Comparison of ENCODE assay signal across 21 mouse cellular contexts in the genomic region with DNA sequence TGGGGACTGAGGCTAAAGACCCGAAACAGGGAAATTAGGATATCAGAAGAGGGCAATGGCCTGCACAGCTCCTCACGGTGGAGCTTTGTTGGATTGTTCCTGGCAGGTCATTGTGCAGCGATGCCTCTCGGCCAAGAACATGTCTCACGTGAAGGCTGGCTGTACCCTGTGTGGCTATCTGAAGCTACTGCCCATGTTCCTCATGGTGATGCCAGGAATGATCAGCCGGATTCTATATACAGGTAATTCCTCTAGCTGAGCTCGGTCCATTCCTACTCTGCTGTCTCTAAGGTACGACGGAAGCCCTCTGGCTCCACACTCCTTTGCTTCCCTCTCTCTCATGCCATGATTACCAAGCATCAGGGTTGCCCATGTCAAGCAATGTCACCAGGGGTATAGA. TPM values are rescaled to one million over a fixed set of nuclear protein-coding genes. Genes with fewer than 3 reads are reported as not detected.
"Had no signal": no experiment of that assay in that cellular context is flagged by ENCODE, and none has a peak within 500 bp of the region (broad histone marks: within the 10 kb centered on the region; RNA-seq: fewer than 3 reads in every experiment).

No protein-coding gene starts in this region.

- H3K9ac ChIP-seq: lung, embryonic 14.5 days; midbrain, embryonic 12.5 days; neural tube, embryonic 13.5 days; neural tube, embryonic 15.5 days had no signal

- H3K36me3 ChIP-seq: midbrain, embryonic 10.5 days; midbrain, embryonic 12.5 days; neural tube, embryonic 13.5 days; neural tube, embryonic 15.5 days had no signal

- H3K27me3 ChIP-seq: midbrain, embryonic 12.5 days; neural tube, embryonic 13.5 days; neural tube, embryonic 15.5 days had no signal

- H3K4me1 ChIP-seq: midbrain, embryonic 10.5 days; midbrain, embryonic 12.5 days; neural tube, embryonic 13.5 days; neural tube, embryonic 15.5 days had no signal

- H3K27ac ChIP-seq: midbrain, embryonic 10.5 days; midbrain, embryonic 12.5 days; neural tube, embryonic 13.5 days; neural tube, embryonic 15.5 days had no signal

- ATAC-seq: midbrain, embryonic 16.5 days had no signal

- DNase-seq: lung, adult 18-20 months; lung, embryonic 14.5 days; lung, postnatal 10 days; lung, postnatal 4 days; midbrain, embryonic 14.5 days; right cerebral cortex, adult 18-20 months; right cerebral cortex, postnatal 25 days; right cerebral cortex, postnatal 4 days; spleen, adult 18-20 months; thymus, adult 18-20 months; thymus, postnatal 14 days; thymus, postnatal 36 days had no signal

- H3K4me3 ChIP-seq: midbrain, embryonic 10.5 days; midbrain, embryonic 12.5 days; myocyte; neural tube, embryonic 13.5 days; neural tube, embryonic 15.5 days had no signal

- H3K9me3 ChIP-seq: midbrain, embryonic 10.5 days; midbrain, embryonic 12.5 days; neural tube, embryonic 13.5 days; neural tube, embryonic 15.5 days had no signal

- H3K4me2 ChIP-seq: lung, embryonic 14.5 days; midbrain, embryonic 12.5 days; neural tube, embryonic 13.5 days; neural tube, embryonic 15.5 days had no signal

RNA-seq across cellular contexts. Expression of a gene that starts 42.8 kb away (rescaled TPM):
- total RNA-seq: megakaryocyte, adult 5-6 weeks; megakaryocyte-erythroid progenitor cell, adult 5-6 weeks had no signal
- polyA plus RNA-seq: midbrain, embryonic 10.5 days; midbrain, embryonic 12.5 days; midbrain, embryonic 14.5 days; myocyte; neural tube, embryonic 11.5 days; neural tube, embryonic 13.5 days had no signal
